Mouse (Mus musculus) C2C12 (cell line): ENCODE results near the gene Spag16. TPM values are rescaled to one million over a fixed set of nuclear protein-coding genes. Genes with fewer than 3 reads are reported as not detected.

Experiments used
- H3K27me3 ChIP-seq: one replicate; pipeline ENCODE4 v1.6.1; 2011; ENCODE audit not compliant: control insufficient read depth, insufficient read depth, insufficient read length
- H3K36me3 ChIP-seq: one replicate; pipeline ENCODE4 v1.6.1; 2011; ENCODE audit not compliant: control insufficient read depth, insufficient read depth
- H3K4me3 ChIP-seq: one replicate; pipeline ENCODE4 v1.5.1; 2011; ENCODE audit warnings: mild to moderate bottlenecking, control low read depth; ENCODE audit not compliant: poor library complexity, insufficient read depth, severe bottlenecking
- H3K79me2 ChIP-seq: one replicate; pipeline ENCODE4 v1.6.1; 2011; ENCODE audit not compliant: control insufficient read depth, insufficient read depth
- H3K79me3 ChIP-seq: one replicate; pipeline ENCODE4 v1.6.1; 2011; ENCODE audit warnings: low read depth, control low read depth
- H3ac ChIP-seq: one replicate; pipeline ENCODE3; 2011; ENCODE audit warnings: low read depth; ENCODE audit not compliant: control insufficient read depth, insufficient read length
- CEBPB ChIP-seq: IDR thresholded peaks from one replicate; pipeline ENCODE4 v1.6.1; 2011; ENCODE audit warnings: low read depth, mild to moderate bottlenecking, control low read depth, moderate library complexity
- CTCF ChIP-seq: IDR thresholded peaks from one replicate; pipeline ENCODE4 v1.5.1; 2011; ENCODE audit not compliant: control insufficient read depth, insufficient read depth, insufficient read length
- FOSL1 ChIP-seq: IDR thresholded peaks from one replicate; pipeline ENCODE4 v1.8.0; 2011; ENCODE audit warnings: mild to moderate bottlenecking, low read length; ENCODE audit not compliant: poor library complexity, insufficient read depth, severe bottlenecking
- MAX ChIP-seq: IDR thresholded peaks from one replicate; pipeline ENCODE4 v1.6.1; 2011; ENCODE audit warnings: mild to moderate bottlenecking, control low read depth
- MYOD1 ChIP-seq: IDR thresholded peaks from one replicate; pipeline ENCODE4 v1.6.1; 2011; ENCODE audit warnings: low read depth; ENCODE audit not compliant: control insufficient read depth, insufficient read length
- MYOG ChIP-seq: IDR thresholded peaks from one replicate; pipeline ENCODE4 v1.6.1; 2011; ENCODE audit not compliant: control insufficient read depth, insufficient read length; ENCODE audit errors: extremely low read depth
- USF1 ChIP-seq: IDR thresholded peaks from one replicate; pipeline ENCODE4 v1.6.1; 2011; ENCODE audit warnings: low read depth, mild to moderate bottlenecking, control low read depth, moderate library complexity
- polyA plus RNA-seq: library from polyadenylated mRNA; unstranded; fragments of >200 nt; fragmentation: generic; extraction: Trizol; gene quantifications from one replicate; pipeline ENCODE4 v1.2.1, GENCODE M21; 2012; ENCODE audit warnings: missing spikeins

Gene Spag16
- polyA plus RNA-seq, 1 experiment, result not detected

- no peak overlapping the region for H3ac ChIP-seq
These were observed 26.7 kb downstream of the Spag16 start for GRCm38 (mm10) chr1:69853436-69853835.

GRCm38 (mm10) chr1:69867776-69868175, 41.0 kb downstream of the Spag16 start:
- Histone ChIP-seq H3K27me3 (no peaks in the 10 kb centered on the region), H3ac (no peak overlapping the region), H3K36me3 (no peaks in the 10 kb centered on the region), H3K4me3 (no peak overlapping the region), H3K79me2 (no peaks in the 10 kb centered on the region), H3K79me3 (no peaks in the 10 kb centered on the region)
- TF ChIP-seq CTCF (no peak), MYOG (no peak), CEBPB (no peak), MAX (no peak), FOSL1 (no peak), USF1 (no peak), MYOD1 (no peak)

More at GRCm38 (mm10) chr1:69853436-69853835, 26.7 kb downstream of the Spag16 start:
- TF ChIP-seq FOSL1 (no peak), MAX (no peak), MYOD1 (no peak), MYOG (no peak), CTCF (no peak), CEBPB (no peak), USF1 (no peak)
- Histone ChIP-seq H3K79me3 (no peaks in the 10 kb centered on the region), H3K27me3 (no peaks in the 10 kb centered on the region), H3K79me2 (no peaks in the 10 kb centered on the region), H3K4me3 (no peak overlapping the region), H3K36me3 (no peaks in the 10 kb centered on the region)

- Histone ChIP-seq H3K79me2 (no peaks in the 10 kb centered on the region), H3ac (no peak overlapping the region), H3K27me3 (no peaks in the 10 kb centered on the region), H3K79me3 (no peaks in the 10 kb centered on the region), H3K36me3 (no peaks in the 10 kb centered on the region), H3K4me3 (no peak overlapping the region)
- no peak for TF ChIP-seq MYOD1
These were observed 129.8 kb downstream of the Spag16 start for GRCm38 (mm10) chr1:69956606-69957005.

- Histone ChIP-seq H3K4me3 (no peak overlapping the region), H3K79me3 (no peaks in the 10 kb centered on the region), H3K36me3 (no peaks in the 10 kb centered on the region), H3K79me2 (no peaks in the 10 kb centered on the region), H3K27me3 (no peaks in the 10 kb centered on the region), H3ac (no peak overlapping the region)
- TF ChIP-seq CTCF (no peak), MAX (no peak), USF1 (no peak), CEBPB (no peak), MYOG (no peak), FOSL1 (no peak), MYOD1 (no peak)
These were observed 170.1 kb downstream of the Spag16 start for GRCm38 (mm10) chr1:69996874-69997273.

GRCm38 (mm10) chr1:70012991-70013390, 186.2 kb downstream of the Spag16 start:
- Histone ChIP-seq H3K79me2 (no peaks in the 10 kb centered on the region), H3K27me3 (no peaks in the 10 kb centered on the region), H3K79me3 (no peaks in the 10 kb centered on the region), H3K36me3 (no peaks in the 10 kb centered on the region), H3K4me3 (no peak overlapping the region), H3ac (no peak overlapping the region)
- TF ChIP-seq MYOG (no peak), CEBPB (no peak), MYOD1 (no peak)

GRCm38 (mm10) chr1:70037384-70037783, 210.6 kb downstream of the Spag16 start:
- TF ChIP-seq MAX (no peak), CTCF (no peak), MYOD1 (no peak), MYOG (no peak), FOSL1 (no peak), CEBPB (no peak), USF1 (no peak)

GRCm38 (mm10) chr1:70067404-70067803, 240.6 kb downstream of the Spag16 start:
- Histone ChIP-seq H3K4me3 (no peak overlapping the region), H3K79me2 (no peaks in the 10 kb centered on the region)

More at GRCm38 (mm10) chr1:70037384-70037783, 210.6 kb downstream of the Spag16 start:
- no peaks in the 10 kb centered on the region for H3K27me3 ChIP-seq
- no peaks in the 10 kb centered on the region for H3K79me3 ChIP-seq
- no peaks in the 10 kb centered on the region for H3K36me3 ChIP-seq
- H3ac ChIP-seq, result no peak overlapping the region
- H3K4me3 ChIP-seq, result no peak overlapping the region
- no peaks in the 10 kb centered on the region for H3K79me2 ChIP-seq

More at GRCm38 (mm10) chr1:70067404-70067803, 240.6 kb downstream of the Spag16 start:
- Histone ChIP-seq H3K36me3 (no peaks in the 10 kb centered on the region), H3ac (no peak overlapping the region), H3K79me3 (no peaks in the 10 kb centered on the region), H3K27me3 (no peaks in the 10 kb centered on the region)
- no peak for TF ChIP-seq CTCF
